In genomic region chr12:84148622-84149012, GRCm38 (mm10) we compare ENCODE assay signal across 9 mouse cellular contexts. TPM values are rescaled to one million over a fixed set of nuclear protein-coding genes. Genes with fewer than 3 reads are reported as not detected.
A peak's percentile ranks its signal among the peaks of the same experiment; 100 is the strongest.
DNase-seq lines count a peak whose midpoint lies in the region; ATAC-seq lines count a peak whose summit lies in the region.
"Had no signal": no experiment of that assay in that cellular context is flagged by ENCODE, and none has a peak within 500 bp of the region (broad histone marks: within the 10 kb centered on the region; RNA-seq: fewer than 3 reads in every experiment).

No protein-coding gene starts in this region.

- no peak overlapping the region for H3K27ac ChIP-seq in heart, embryonic 15.5 days
- no peak overlapping the region for H3K27ac ChIP-seq in brown adipose tissue, adult 24 weeks (replicated peaks; ENCODE audit: low read depth, low read length)
- no peak overlapping the region; the same call in none of the 2 replicates for H3K27ac ChIP-seq in hindbrain, embryonic 12.5 days
- peak overlapping the region; percentile 74 for H3K27ac ChIP-seq in midbrain, embryonic 12.5 days (replicated peaks)

- H3K36me3 ChIP-seq in heart, embryonic 15.5 days, result peaks cover 15% of the 10 kb centered on the region
- peaks cover 23% of the 10 kb centered on the region for H3K36me3 ChIP-seq in hindbrain, embryonic 12.5 days
- peaks cover 20% of the 10 kb centered on the region; the same call in 1 of the 2 replicates for H3K36me3 ChIP-seq in midbrain, embryonic 12.5 days

- no peaks in the 10 kb centered on the region for H3K9me3 ChIP-seq in heart, embryonic 15.5 days (replicated peaks)
- H3K9me3 ChIP-seq in hindbrain, embryonic 12.5 days (replicated peaks), result no peaks in the 10 kb centered on the region
- H3K9me3 ChIP-seq in midbrain, embryonic 12.5 days, result no peaks in the 10 kb centered on the region

- H3K27me3 ChIP-seq in heart, embryonic 15.5 days, result no peaks in the 10 kb centered on the region
- no peaks in the 10 kb centered on the region for H3K27me3 ChIP-seq in hindbrain, embryonic 12.5 days
- no peaks in the 10 kb centered on the region for H3K27me3 ChIP-seq in midbrain, embryonic 12.5 days
- H3K27me3 ChIP-seq: CH12.LX had no signal

- H3K9ac ChIP-seq in heart, embryonic 15.5 days, result peak overlapping the region; percentile 65
- peak overlapping the region; percentile 67 for H3K9ac ChIP-seq in hindbrain, embryonic 12.5 days
- peak overlapping the region; percentile 63; the same call in 1 of the 2 replicates for H3K9ac ChIP-seq in midbrain, embryonic 12.5 days (replicated peaks)

- DNase-seq in heart, adult 8-10 months (ENCODE audit: low spot score), result no peak
- no peak for DNase-seq in gastrocnemius, postnatal 25 days
- DNase-seq in frontal cortex, adult 2 months (ENCODE audit: extremely low spot score in 1 of 2, low spot score in 1 of 2), result no peak
- DNase-seq in urinary bladder, adult 2 months (ENCODE audit: low spot score), result no peak

- peak overlapping the region; percentile 69 for H3K4me3 ChIP-seq in heart, embryonic 15.5 days
- H3K4me3 ChIP-seq in brown adipose tissue, adult 24 weeks (ENCODE audit: insufficient read depth, low read depth, low read length), result peak overlapping the region; percentile 68
- H3K4me3 ChIP-seq in hindbrain, embryonic 12.5 days, result peak overlapping the region; percentile 60
- peak overlapping the region; percentile 51 for H3K4me3 ChIP-seq in midbrain, embryonic 12.5 days

- H3K4me1 ChIP-seq in heart, embryonic 15.5 days (replicated peaks), result peaks cover 41% of the 10 kb centered on the region
- H3K4me1 ChIP-seq in brown adipose tissue, adult 24 weeks (ENCODE audit: control insufficient read depth, insufficient read depth, insufficient read length, low read length), result no peaks in the 10 kb centered on the region
- peaks cover 36% of the 10 kb centered on the region for H3K4me1 ChIP-seq in hindbrain, embryonic 12.5 days
- peaks cover 32% of the 10 kb centered on the region for H3K4me1 ChIP-seq in midbrain, embryonic 12.5 days

- ATAC-seq in heart, embryonic 15.5 days (replicated peaks; ENCODE audit: insufficient number of reproducible peaks, insufficient read depth, low FRiP score, low read depth), result no peak
- ATAC-seq in hindbrain, embryonic 12.5 days (ENCODE audit: low FRiP score), result peak; percentile 47
- peak; percentile 42; the same call in 1 of the 2 replicates for ATAC-seq in midbrain, embryonic 12.5 days (ENCODE audit: low FRiP score, low read depth)

- peak overlapping the region; percentile 98 for H3K4me2 ChIP-seq in heart, embryonic 15.5 days
- H3K4me2 ChIP-seq in hindbrain, embryonic 12.5 days (replicated peaks), result peak overlapping the region; percentile 89
- H3K4me2 ChIP-seq in midbrain, embryonic 12.5 days (replicated peaks), result peak overlapping the region; percentile 64

- WGBS in heart, embryonic 15.5 days, result 16% methylated on average over 10 of the region's 10 CpGs
- WGBS in hindbrain, embryonic 12.5 days, result 9% methylated on average over 10 of the region's 10 CpGs
- 7% methylated on average over 10 of the region's 10 CpGs for WGBS in midbrain, embryonic 12.5 days

RNA-seq across cellular contexts. Expression of gene Pnma1, which starts 0.3 kb away (rescaled TPM):
- polyA plus RNA-seq in heart, embryonic 15.5 days (2015; fragmentation: Nextera tagmentation; extraction: Ambion mirVana), result 0.42 and 0.55 TPM in 2 replicates
- total RNA-seq in heart, adult 8-10 months (2022), result under 1 TPM in 2 of 4 experiments, not detected in 2; 0.11 TPM
- polyA plus RNA-seq in brown adipose tissue, adult 24 weeks (2012; ENCODE audit: insufficient read depth, insufficient read length, missing spikeins), result not detected in 2 replicates
- polyA plus RNA-seq in hindbrain, embryonic 12.5 days (2016; fragmentation: Nextera tagmentation; extraction: Ambion mirVana), result 3.8 and 4.2 TPM in 2 replicates
- 3.6 and 3.7 TPM in 2 replicates for polyA plus RNA-seq in midbrain, embryonic 12.5 days (2016; fragmentation: Nextera tagmentation; extraction: Ambion mirVana)
- total RNA-seq in gastrocnemius, postnatal 25 days (2021), result under 1 TPM; 0.10 to 0.24 TPM
- polyA plus RNA-seq in frontal cortex, adult 2 months (2012; rRNA removed), result 4.4 and 5.3 TPM in 2 replicates
- polyA plus RNA-seq in urinary bladder, adult 2 months (2012; rRNA removed), result 0.19 and 0.34 TPM in 2 replicates

RNA-seq across cellular contexts. Expression of gene Dnal1, which starts 34.5 kb away (rescaled TPM):
- polyA plus RNA-seq in heart, embryonic 15.5 days (2015; fragmentation: Nextera tagmentation; extraction: Ambion mirVana), result 3.3 TPM in 2 replicates
- total RNA-seq in heart, adult 8-10 months (2022), result 1 to 10 TPM; 6.2 to 7.8 (median 7.0) TPM
- 2.5 and 3.5 TPM in 2 replicates for polyA plus RNA-seq in brown adipose tissue, adult 24 weeks (2012; ENCODE audit: insufficient read depth, insufficient read length, missing spikeins)
- 8.7 and 11.2 TPM in 2 replicates for polyA plus RNA-seq in hindbrain, embryonic 12.5 days (2016; fragmentation: Nextera tagmentation; extraction: Ambion mirVana)
- 6.9 and 7.4 TPM in 2 replicates for polyA plus RNA-seq in midbrain, embryonic 12.5 days (2016; fragmentation: Nextera tagmentation; extraction: Ambion mirVana)
- total RNA-seq in gastrocnemius, postnatal 25 days (2021), result 1 to 10 TPM; 6.9 to 7.2 TPM
- 52.9 and 55.1 TPM in 2 replicates for polyA plus RNA-seq in frontal cortex, adult 2 months (2012; rRNA removed)
- 7.7 and 10.0 TPM in 2 replicates for polyA plus RNA-seq in urinary bladder, adult 2 months (2012; rRNA removed)

RNA-seq across cellular contexts. Expression of gene Acot6, which starts 48.2 kb away (rescaled TPM):
- polyA plus RNA-seq in heart, embryonic 15.5 days (2015; fragmentation: Nextera tagmentation; extraction: Ambion mirVana), result 0.83 and 0.93 TPM in 2 replicates
- 1 to 10 TPM; 1.9 to 2.8 (median 2.4) TPM for total RNA-seq in heart, adult 8-10 months (2022)
- 1.5 and 3.3 TPM in 2 replicates for polyA plus RNA-seq in brown adipose tissue, adult 24 weeks (2012; ENCODE audit: insufficient read depth, insufficient read length, missing spikeins)
- 1.0 and 1.3 TPM in 2 replicates for polyA plus RNA-seq in hindbrain, embryonic 12.5 days (2016; fragmentation: Nextera tagmentation; extraction: Ambion mirVana)
- 0.88 and 1.1 TPM in 2 replicates for polyA plus RNA-seq in midbrain, embryonic 12.5 days (2016; fragmentation: Nextera tagmentation; extraction: Ambion mirVana)
- 1 to 10 TPM; 1.5 to 1.6 TPM for total RNA-seq in gastrocnemius, postnatal 25 days (2021)
- 5.8 and 5.9 TPM in 2 replicates for polyA plus RNA-seq in frontal cortex, adult 2 months (2012; rRNA removed)
- polyA plus RNA-seq in urinary bladder, adult 2 months (2012; rRNA removed), result 5.2 and 5.6 TPM in 2 replicates
